Mouse (Mus musculus): Measurements from ENCODE around the gene Cd200r3. TPM values are rescaled to one million over a fixed set of nuclear protein-coding genes. Genes with fewer than 3 reads are reported as not detected.

The Cd200r3 gene
- total RNA-seq, 2 experiments from 2014 or later: not detected

GRCm38 (mm10) chr16:44996701-44997100 is 53.2 kb downstream of the Cd200r3 start:
- Histone ChIP-seq H3K4me3 (no peak overlapping the region), H3K27ac (no peak overlapping the region)
- no peak for TF ChIP-seq CTCF (conservative IDR thresholded peaks at IDR 0.05)
- no peak for DNase-seq (ENCODE audit: low spot score in 2 of 2)

DNA sequence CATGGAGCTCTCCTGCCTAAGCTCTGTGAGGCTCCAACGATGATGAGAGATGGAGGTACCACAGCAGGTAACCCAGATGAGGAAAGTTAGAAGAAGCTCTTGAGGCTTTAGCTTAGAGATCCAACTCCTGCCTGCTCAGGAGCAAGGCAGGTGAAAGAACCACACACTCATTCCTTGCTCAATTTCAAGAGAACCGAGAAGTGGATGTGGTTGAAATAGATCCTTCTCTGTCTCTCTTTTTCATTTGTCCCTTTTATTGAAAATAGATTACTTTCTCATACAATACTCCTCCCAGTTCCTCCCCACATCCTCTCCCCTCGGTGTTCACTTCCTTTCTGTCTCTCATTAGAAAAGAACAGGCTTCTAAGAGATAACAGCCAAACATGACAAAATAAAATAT is 56.1 kb downstream of the Cd200r3 start:
- DNase-seq (ENCODE audit: low spot score in 2 of 2): no peak
- H3K4me3 ChIP-seq: no peak overlapping the region
- no peak overlapping the region for H3K27ac ChIP-seq
- TF ChIP-seq CTCF (conservative IDR thresholded peaks at IDR 0.05): no peak

GRCm38 (mm10) chr16:45004443-45004842 is 61.0 kb downstream of the Cd200r3 start:
- no peak for DNase-seq (ENCODE audit: low spot score in 2 of 2)
- H3K27ac ChIP-seq: no peak overlapping the region
- TF ChIP-seq CTCF (conservative IDR thresholded peaks at IDR 0.05): no peak
- H3K4me3 ChIP-seq: no peak overlapping the region

DNA sequence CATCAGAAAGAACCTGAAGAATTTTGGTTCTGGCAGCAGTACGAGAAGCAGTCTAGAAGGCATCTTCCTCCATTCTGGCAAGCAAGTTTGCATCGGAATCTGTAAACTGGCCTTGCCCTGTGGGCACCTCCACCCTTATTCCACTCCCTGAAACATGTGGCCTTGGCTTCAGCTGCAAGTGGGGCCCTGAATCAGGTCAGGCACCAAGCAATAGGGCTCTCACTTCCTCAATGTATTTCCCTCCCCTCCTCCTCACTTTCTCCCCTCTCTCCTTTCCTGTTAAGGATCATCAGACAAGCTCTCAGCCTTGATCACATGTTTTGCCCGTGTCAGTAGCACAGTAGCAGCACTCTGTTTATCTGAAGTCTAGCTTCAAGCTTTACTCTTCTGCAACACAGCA is 61.8 kb downstream of the Cd200r3 start:
- TF ChIP-seq CTCF (conservative IDR thresholded peaks at IDR 0.05): no peak
- DNase-seq (ENCODE audit: low spot score in 2 of 2): no peak
- Histone ChIP-seq H3K4me3 (no peak overlapping the region), H3K27ac (no peak overlapping the region)

GRCm38 (mm10) chr16:45006971-45007370 is 63.5 kb downstream of the Cd200r3 start:
- TF ChIP-seq CTCF (conservative IDR thresholded peaks at IDR 0.05): no peak
- no peak overlapping the region for H3K4me3 ChIP-seq
- no peak for DNase-seq (ENCODE audit: low spot score in 2 of 2)
- no peak overlapping the region for H3K27ac ChIP-seq

GRCm38 (mm10) chr16:45007807-45008206 is 64.3 kb downstream of the Cd200r3 start:
- DNase-seq (ENCODE audit: low spot score in 2 of 2): no peak
- Histone ChIP-seq H3K4me3 (no peak overlapping the region), H3K27ac (no peak overlapping the region)

GRCm38 (mm10) chr16:45009634-45010033 is 66.2 kb downstream of the Cd200r3 start:
- DNase-seq (ENCODE audit: low spot score in 2 of 2): no peak
- no peak overlapping the region for H3K4me3 ChIP-seq
- no peak overlapping the region for H3K27ac ChIP-seq
- no peak for TF ChIP-seq CTCF (conservative IDR thresholded peaks at IDR 0.05)

More at GRCm38 (mm10) chr16:45007807-45008206, 64.3 kb downstream of the Cd200r3 start:
- TF ChIP-seq CTCF (conservative IDR thresholded peaks at IDR 0.05): no peak

GRCm38 (mm10) chr16:45015591-45015990 is 72.1 kb downstream of the Cd200r3 start:
- peak in 1 of 2 experiments; percentile 20 for DNase-seq (ENCODE audit: low spot score in 2 of 2)
- TF ChIP-seq CTCF (conservative IDR thresholded peaks at IDR 0.05): no peak
- H3K27ac ChIP-seq: no peak overlapping the region
- H3K4me3 ChIP-seq: no peak overlapping the region

DNA sequence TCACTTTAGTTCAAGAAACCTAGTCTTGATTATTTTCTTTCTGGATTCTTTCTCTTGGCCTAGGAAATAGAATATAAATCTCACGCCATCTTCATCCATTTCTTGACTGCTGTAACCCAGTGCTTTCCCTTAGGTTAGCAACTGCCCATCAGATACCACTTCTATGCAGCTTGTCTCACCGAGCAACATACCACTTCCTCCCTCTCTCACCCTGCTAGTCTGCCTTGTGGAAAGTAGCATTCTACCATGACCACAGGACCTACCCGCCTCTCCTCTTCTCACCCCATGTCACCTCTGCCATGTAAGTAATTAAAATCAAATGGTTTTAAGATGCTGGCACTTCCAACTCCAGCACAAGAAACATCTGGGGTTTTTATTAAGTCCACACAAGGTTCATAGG is 73.0 kb downstream of the Cd200r3 start:
- no peak for TF ChIP-seq CTCF (conservative IDR thresholded peaks at IDR 0.05)
- Histone ChIP-seq H3K4me3 (no peak overlapping the region), H3K27ac (no peak overlapping the region)
- no peak for DNase-seq (ENCODE audit: low spot score in 2 of 2)

GRCm38 (mm10) chr16:45018868-45019267 is 75.4 kb downstream of the Cd200r3 start:
- no peak overlapping the region for H3K4me3 ChIP-seq
- TF ChIP-seq CTCF (conservative IDR thresholded peaks at IDR 0.05): no peak
- DNase-seq (ENCODE audit: low spot score in 2 of 2): no peak
- no peak overlapping the region for H3K27ac ChIP-seq

GRCm38 (mm10) chr16:45020055-45020454 is 76.6 kb downstream of the Cd200r3 start:
- no peak for DNase-seq (ENCODE audit: low spot score in 2 of 2)
- Histone ChIP-seq H3K27ac (no peak overlapping the region), H3K4me3 (no peak overlapping the region)
- no peak for TF ChIP-seq CTCF (conservative IDR thresholded peaks at IDR 0.05)

- no peak for TF ChIP-seq CTCF (conservative IDR thresholded peaks at IDR 0.05)
- DNase-seq (ENCODE audit: low spot score in 2 of 2): no peak
- H3K4me3 ChIP-seq: no peak overlapping the region
These were observed 77.3 kb downstream of the Cd200r3 start for GRCm38 (mm10) chr16:45020669-45021309.

DNA sequence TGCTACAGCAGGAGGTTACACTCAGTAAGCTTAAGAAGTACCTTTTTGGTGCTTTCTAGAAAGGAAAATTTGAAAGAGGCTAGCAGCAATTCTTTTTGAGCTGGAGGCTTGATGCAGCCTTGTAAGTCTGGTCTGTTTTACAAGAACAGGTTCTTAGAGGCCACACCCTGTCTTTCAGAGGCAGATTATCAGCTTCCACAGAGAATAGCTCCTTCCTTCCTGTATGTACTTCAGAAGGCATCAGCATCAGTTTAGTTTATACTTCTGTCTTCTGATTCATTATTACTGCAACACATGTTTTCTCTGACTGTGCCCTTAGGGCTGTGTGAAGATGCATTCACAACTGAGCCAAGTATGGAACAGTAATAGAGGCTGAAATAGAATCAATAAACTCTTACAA is 78.0 kb downstream of the Cd200r3 start:
- DNase-seq (ENCODE audit: low spot score in 2 of 2): no peak
- no peak overlapping the region for H3K4me3 ChIP-seq
- TF ChIP-seq CTCF (conservative IDR thresholded peaks at IDR 0.05): no peak
- H3K27ac ChIP-seq: no peak overlapping the region

More at GRCm38 (mm10) chr16:45020669-45021309, 77.3 kb downstream of the Cd200r3 start:
- no peak overlapping the region for H3K27ac ChIP-seq

DNA sequence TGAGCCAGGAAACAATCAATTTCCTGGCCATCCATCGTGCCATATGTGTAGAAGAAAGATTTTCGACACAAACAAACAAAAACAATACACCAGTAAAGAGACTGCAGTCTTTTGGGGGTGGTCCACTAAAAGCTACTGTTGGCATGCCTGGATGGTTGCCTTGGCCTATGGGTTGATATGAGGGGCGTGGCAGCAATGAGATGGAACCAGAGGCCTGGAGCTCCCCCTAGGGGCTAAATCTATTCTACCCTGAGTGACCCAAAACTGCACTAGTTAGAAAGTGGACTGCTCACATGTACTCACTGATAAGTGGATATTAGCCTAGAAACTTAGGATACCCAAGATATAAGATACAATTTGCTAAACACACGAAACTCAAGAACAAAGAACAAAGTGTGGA is 80.4 kb downstream of the Cd200r3 start:
- Histone ChIP-seq H3K27ac (no peak overlapping the region), H3K4me3 (no peak overlapping the region)
- TF ChIP-seq CTCF (conservative IDR thresholded peaks at IDR 0.05): peak; percentile 78
- peak; percentile 51 to 74 for DNase-seq (ENCODE audit: low spot score in 2 of 2)
